Mouse (Mus musculus) ES-Bruce4 (cell line): Measurements from ENCODE around the gene Cog7. TPM values are rescaled to one million over a fixed set of nuclear protein-coding genes. Genes with fewer than 3 reads are reported as not detected.

Experiments used
- H3K27ac ChIP-seq: 2 replicates; pipeline ENCODE4 v1.5.1; 2012; ENCODE audit warnings: low read length, inconsistent platforms; ENCODE audit not compliant: insufficient read depth
- H3K27me3 ChIP-seq: 2 replicates; pipeline ENCODE4 v1.6.1; 2012; ENCODE audit warnings: mild to moderate bottlenecking, low read length, inconsistent platforms; ENCODE audit not compliant: control insufficient read depth, poor library complexity, insufficient read depth, severe bottlenecking
- H3K36me3 ChIP-seq: 2 replicates; pipeline ENCODE4 v1.6.1; 2012; ENCODE audit warnings: inconsistent platforms, mild to moderate bottlenecking, low read length, moderate library complexity; ENCODE audit not compliant: control insufficient read depth, poor library complexity, insufficient read depth, severe bottlenecking
- H3K4me1 ChIP-seq: one replicate; pipeline ENCODE4 v1.8.1; 2011; ENCODE audit warnings: low read length; ENCODE audit not compliant: control insufficient read depth, insufficient read depth
- H3K4me3 ChIP-seq: 2 replicates; pipeline ENCODE4 v1.5.1; 2011; ENCODE audit warnings: low read depth, mild to moderate bottlenecking, low read length
- H3K9ac ChIP-seq: 2 replicates; pipeline ENCODE4 v1.6.1; 2012; ENCODE audit warnings: low read depth, mild to moderate bottlenecking, inconsistent platforms; ENCODE audit not compliant: poor library complexity, severe bottlenecking
- H3K9me3 ChIP-seq: replicated peaks from 2 replicates; pipeline ENCODE4 v1.6.1; 2012; ENCODE audit warnings: mild to moderate bottlenecking, low read length, inconsistent platforms; ENCODE audit not compliant: control insufficient read depth, poor library complexity, insufficient read depth, severe bottlenecking
- CTCF ChIP-seq: IDR thresholded peaks from one replicate; pipeline ENCODE4 v1.8.1; 2011; ENCODE audit warnings: low read depth, low read length
- EP300 ChIP-seq: IDR thresholded peaks from 2 replicates; pipeline ENCODE4 v1.6.1; 2011; ENCODE audit warnings: low read depth, low read length; ENCODE audit not compliant: insufficient read depth
- POLR2A ChIP-seq: IDR thresholded peaks from one replicate; pipeline ENCODE4 v1.8.1; 2011; ENCODE audit warnings: low read length; ENCODE audit not compliant: insufficient read depth
- polyA plus RNA-seq: library from polyadenylated mRNA; stranded (reverse); fragments of >200 nt; gene quantifications from 2 replicates; pipeline ENCODE4 v1.2.4, GENCODE M21; 2011; ENCODE audit warnings: low read depth; ENCODE audit not compliant: missing spikeins, insufficient read depth, insufficient read length

The Cog7 gene
- polyA plus RNA-seq, 1 experiment = 19.0 TPM

GRCm38 (mm10) chr7:121975031-121975430, 6.5 kb downstream of the Cog7 start:
- Histone ChIP-seq H3K27me3 (no peaks in the 10 kb centered on the region), H3K4me1 (no peaks in the 10 kb centered on the region), H3K4me3 (no peak overlapping the region), H3K9ac (no peak overlapping the region), H3K36me3 (peaks cover 3% of the 10 kb centered on the region), H3K27ac (no peak overlapping the region), H3K9me3 (no peaks in the 10 kb centered on the region)
- TF ChIP-seq CTCF = peak; percentile 67
- TF ChIP-seq EP300 = no peak

GRCm38 (mm10) chr7:121971698-121972097, 9.8 kb downstream of the Cog7 start:
- Histone ChIP-seq H3K4me3 (no peak overlapping the region), H3K4me1 (no peaks in the 10 kb centered on the region), H3K9me3 (no peaks in the 10 kb centered on the region), H3K9ac (no peak overlapping the region), H3K27me3 (no peaks in the 10 kb centered on the region), H3K36me3 (no peaks in the 10 kb centered on the region; the same call in none of the 2 replicates), H3K27ac (no peak overlapping the region)
- TF ChIP-seq EP300 = no peak
- TF ChIP-seq CTCF = no peak
- no peak for TF ChIP-seq POLR2A

- H3K4me1 ChIP-seq = no peaks in the 10 kb centered on the region
- H3K36me3 ChIP-seq = no peaks in the 10 kb centered on the region; the same call in 1 of the 2 replicates
- H3K4me3 ChIP-seq = no peak overlapping the region
- H3K27me3 ChIP-seq = no peaks in the 10 kb centered on the region
- no peak for TF ChIP-seq CTCF
- TF ChIP-seq POLR2A = no peak
- no peak for TF ChIP-seq EP300
- no peak overlapping the region for H3K9ac ChIP-seq
- H3K9me3 ChIP-seq = no peaks in the 10 kb centered on the region
- no peak overlapping the region for H3K27ac ChIP-seq
These were observed 11.3 kb downstream of the Cog7 start for GRCm38 (mm10) chr7:121970250-121970649.

- no peak for TF ChIP-seq POLR2A
- no peak for TF ChIP-seq EP300
- TF ChIP-seq CTCF = no peak
- H3K9me3 ChIP-seq = no peaks in the 10 kb centered on the region
- no peaks in the 10 kb centered on the region for H3K4me1 ChIP-seq
- no peaks in the 10 kb centered on the region for H3K27me3 ChIP-seq
- H3K4me3 ChIP-seq = no peak overlapping the region
- no peak overlapping the region for H3K27ac ChIP-seq
- H3K9ac ChIP-seq = no peak overlapping the region
- H3K36me3 ChIP-seq = no peaks in the 10 kb centered on the region; the same call in 1 of the 2 replicates
These were observed 12.7 kb downstream of the Cog7 start for GRCm38 (mm10) chr7:121968816-121969215.

GRCm38 (mm10) chr7:121968242-121968641, 13.3 kb downstream of the Cog7 start:
- no peaks in the 10 kb centered on the region for H3K27me3 ChIP-seq
- no peak overlapping the region for H3K9ac ChIP-seq
- no peak overlapping the region for H3K27ac ChIP-seq
- H3K9me3 ChIP-seq = no peaks in the 10 kb centered on the region
- H3K4me1 ChIP-seq = no peaks in the 10 kb centered on the region
- TF ChIP-seq CTCF (no peak), POLR2A (no peak), EP300 (no peak)
- H3K4me3 ChIP-seq = no peak overlapping the region
- H3K36me3 ChIP-seq = no peaks in the 10 kb centered on the region; the same call in 1 of the 2 replicates

- no peak for TF ChIP-seq POLR2A
- TF ChIP-seq EP300 = no peak
- TF ChIP-seq CTCF = no peak
- Histone ChIP-seq H3K4me1 (no peaks in the 10 kb centered on the region), H3K9ac (no peak overlapping the region), H3K36me3 (no peaks in the 10 kb centered on the region; the same call in 1 of the 2 replicates), H3K27me3 (no peaks in the 10 kb centered on the region), H3K4me3 (no peak overlapping the region), H3K9me3 (no peaks in the 10 kb centered on the region), H3K27ac (no peak overlapping the region)
These were observed 15.3 kb downstream of the Cog7 start for GRCm38 (mm10) chr7:121966169-121966568.
